Mouse (Mus musculus): ENCODE data around the gene E2f6. TPM values are rescaled to one million over a fixed set of nuclear protein-coding genes. Genes with fewer than 3 reads are reported as not detected.

E2f6 gene
- polyA plus RNA-seq, 1 experiment: 46.5 TPM

- H3K27ac ChIP-seq (ENCODE audit: insufficient read depth, low read length): no peak overlapping the region
- TF ChIP-seq CTCF (IDR thresholded peaks at IDR 0.05; ENCODE audit: borderline replicate concordance, insufficient read depth, low read length): no peak
- TF ChIP-seq POLR2A (IDR thresholded peaks at IDR 0.05; ENCODE audit: low read depth, low read length): no peak
- H3K4me1 ChIP-seq (ENCODE audit: control insufficient read depth, insufficient read depth, low read length): 0 out of 2 replicates have a peak, but pooled peaks cover 3% of the 10 kb centered on the region
- H3K4me3 ChIP-seq (ENCODE audit: insufficient read depth, low read length): no peak overlapping the region
Observed at GRCm38 (mm10) chr12:16818513-16818912, 7.8 kb downstream of the E2f6 start.

- no peak overlapping the region for H3K27ac ChIP-seq (ENCODE audit: insufficient read depth, low read length)
- TF ChIP-seq CTCF (IDR thresholded peaks at IDR 0.05; ENCODE audit: borderline replicate concordance, insufficient read depth, low read length) (no peak), POLR2A (IDR thresholded peaks at IDR 0.05; ENCODE audit: low read depth, low read length) (no peak)
- H3K4me1 ChIP-seq (ENCODE audit: control insufficient read depth, insufficient read depth, low read length): no peaks in the 10 kb centered on the region
- H3K4me3 ChIP-seq (ENCODE audit: insufficient read depth, low read length): no peak overlapping the region
Observed at GRCm38 (mm10) chr12:16820761-16821160, 10.0 kb downstream of the E2f6 start.

GRCm38 (mm10) chr12:16822181-16822734 is 11.5 kb downstream of the E2f6 start:
- Histone ChIP-seq H3K4me1 (ENCODE audit: control insufficient read depth, insufficient read depth, low read length) (no peaks in the 10 kb centered on the region), H3K27ac (ENCODE audit: insufficient read depth, low read length) (no peak overlapping the region), H3K4me3 (ENCODE audit: insufficient read depth, low read length) (no peak overlapping the region)
- no peak for TF ChIP-seq CTCF (IDR thresholded peaks at IDR 0.05; ENCODE audit: borderline replicate concordance, insufficient read depth, low read length)
- no peak for TF ChIP-seq POLR2A (IDR thresholded peaks at IDR 0.05; ENCODE audit: low read depth, low read length)

- TF ChIP-seq POLR2A (IDR thresholded peaks at IDR 0.05; ENCODE audit: low read depth, low read length) (no peak), CTCF (IDR thresholded peaks at IDR 0.05; ENCODE audit: borderline replicate concordance, insufficient read depth, low read length) (no peak)
- no peak overlapping the region for H3K4me3 ChIP-seq (ENCODE audit: insufficient read depth, low read length)
Observed at GRCm38 (mm10) chr12:16823701-16824100, 12.9 kb downstream of the E2f6 start.

GRCm38 (mm10) chr12:16828505-16828904 is 17.7 kb downstream of the E2f6 start:
- no peak for TF ChIP-seq POLR2A (IDR thresholded peaks at IDR 0.05; ENCODE audit: low read depth, low read length)
- TF ChIP-seq CTCF (IDR thresholded peaks at IDR 0.05; ENCODE audit: borderline replicate concordance, insufficient read depth, low read length): peak; percentile 11; the same call in 1 of the 2 replicates
- Histone ChIP-seq H3K4me1 (ENCODE audit: control insufficient read depth, insufficient read depth, low read length) (peaks cover 5% of the 10 kb centered on the region; the same call in 1 of the 2 replicates), H3K27ac (ENCODE audit: insufficient read depth, low read length) (no peak overlapping the region), H3K4me3 (ENCODE audit: insufficient read depth, low read length) (no peak overlapping the region)

More at GRCm38 (mm10) chr12:16823701-16824100, 12.9 kb downstream of the E2f6 start:
- no peaks in the 10 kb centered on the region for H3K4me1 ChIP-seq (ENCODE audit: control insufficient read depth, insufficient read depth, low read length)
- H3K27ac ChIP-seq (ENCODE audit: insufficient read depth, low read length): no peak overlapping the region

- H3K27ac ChIP-seq (ENCODE audit: insufficient read depth, low read length): no peak overlapping the region
- H3K4me1 ChIP-seq (ENCODE audit: control insufficient read depth, insufficient read depth, low read length): peaks cover 5% of the 10 kb centered on the region; the same call in 1 of the 2 replicates
- no peak for TF ChIP-seq CTCF (IDR thresholded peaks at IDR 0.05; ENCODE audit: borderline replicate concordance, insufficient read depth, low read length)
- no peak for TF ChIP-seq POLR2A (IDR thresholded peaks at IDR 0.05; ENCODE audit: low read depth, low read length)
- H3K4me3 ChIP-seq (ENCODE audit: insufficient read depth, low read length): no peak overlapping the region
Observed at GRCm38 (mm10) chr12:16829785-16830184, 19.0 kb downstream of the E2f6 start.

- TF ChIP-seq CTCF (IDR thresholded peaks at IDR 0.05; ENCODE audit: borderline replicate concordance, insufficient read depth, low read length) (no peak), POLR2A (IDR thresholded peaks at IDR 0.05; ENCODE audit: low read depth, low read length) (no peak)
- H3K4me1 ChIP-seq (ENCODE audit: control insufficient read depth, insufficient read depth, low read length): peaks cover 8% of the 10 kb centered on the region; the same call in 1 of the 2 replicates
- H3K4me3 ChIP-seq (ENCODE audit: insufficient read depth, low read length): no peak overlapping the region
- H3K27ac ChIP-seq (ENCODE audit: insufficient read depth, low read length): no peak overlapping the region
Observed at GRCm38 (mm10) chr12:16831071-16831470, 20.3 kb downstream of the E2f6 start.

GRCm38 (mm10) chr12:16834701-16835100 is 23.9 kb downstream of the E2f6 start:
- no peak for TF ChIP-seq POLR2A (IDR thresholded peaks at IDR 0.05; ENCODE audit: low read depth, low read length)
- no peak for TF ChIP-seq CTCF (IDR thresholded peaks at IDR 0.05; ENCODE audit: borderline replicate concordance, insufficient read depth, low read length)
- Histone ChIP-seq H3K4me3 (ENCODE audit: insufficient read depth, low read length) (no peak overlapping the region), H3K4me1 (ENCODE audit: control insufficient read depth, insufficient read depth, low read length) (peaks cover 8% of the 10 kb centered on the region; the same call in 1 of the 2 replicates), H3K27ac (ENCODE audit: insufficient read depth, low read length) (no peak overlapping the region)

GRCm38 (mm10) chr12:16836188-16836587 is 25.4 kb downstream of the E2f6 start:
- Histone ChIP-seq H3K4me1 (ENCODE audit: control insufficient read depth, insufficient read depth, low read length) (peaks cover 5% of the 10 kb centered on the region; the same call in 1 of the 2 replicates), H3K27ac (ENCODE audit: insufficient read depth, low read length) (peak overlapping the region; percentile 81), H3K4me3 (ENCODE audit: insufficient read depth, low read length) (no peak overlapping the region)
- no peak for TF ChIP-seq POLR2A (IDR thresholded peaks at IDR 0.05; ENCODE audit: low read depth, low read length)
- no peak for TF ChIP-seq CTCF (IDR thresholded peaks at IDR 0.05; ENCODE audit: borderline replicate concordance, insufficient read depth, low read length)

GRCm38 (mm10) chr12:16837766-16838165 is 27.0 kb downstream of the E2f6 start:
- TF ChIP-seq POLR2A (IDR thresholded peaks at IDR 0.05; ENCODE audit: low read depth, low read length): no peak
- no peak for TF ChIP-seq CTCF (IDR thresholded peaks at IDR 0.05; ENCODE audit: borderline replicate concordance, insufficient read depth, low read length)
- Histone ChIP-seq H3K27ac (ENCODE audit: insufficient read depth, low read length) (peak overlapping the region; percentile 48; the same call in 1 of the 2 replicates), H3K4me3 (ENCODE audit: insufficient read depth, low read length) (no peak overlapping the region), H3K4me1 (ENCODE audit: control insufficient read depth, insufficient read depth, low read length) (peaks cover 8% of the 10 kb centered on the region)

Measured in embryonic fibroblast, embryonic 13.5 days (primary cell).